In genomic region chr11:113683627-113683956, GRCm38 (mm10) we compare ENCODE assay signal across 8 mouse cellular contexts. TPM values are rescaled to one million over a fixed set of nuclear protein-coding genes. Genes with fewer than 3 reads are reported as not detected.
DNase-seq lines count a peak whose midpoint lies in the region; ATAC-seq and TF ChIP-seq lines count a peak whose summit lies in the region.

No protein-coding gene starts in this region.

- TF ChIP-seq CTCF in kidney, postnatal 0 days (IDR thresholded peaks at IDR 0.05; ENCODE audit: low read depth): no peak

- no peak for DNase-seq in kidney, postnatal 0 days (ENCODE audit: low spot score)
- no peak for DNase-seq in kidney, postnatal 4 days
- DNase-seq in embryonic facial prominence, embryonic 10.5 days (ENCODE audit: low spot score): no peak
- DNase-seq in intestine, embryonic 14.5 days (ENCODE audit: low spot score): no peak
- no peak for DNase-seq in cerebellum, adult 9-11 months
- DNase-seq in left cerebral cortex, postnatal 25 days (ENCODE audit: low spot score in 2 of 2): no peak
- DNase-seq in MN1 (ENCODE audit: low spot score): no peak

- H3K4me2 ChIP-seq in kidney, postnatal 0 days (ENCODE audit: low read length): peak overlapping the region; percentile 74
- peak overlapping the region; percentile 75 for H3K4me2 ChIP-seq in intestine, embryonic 14.5 days (ENCODE audit: low read length)

- intact Hi-C loops in left cerebral cortex, postnatal 25 days (cut with DNase I): loop anchor here (2.0 kb wide), 1 partner anchor 35 kb away; the partner anchor contains the start of gene Cog1

- under 1% methylated on average over 31 of the region's 38 CpGs for WGBS in kidney, postnatal 0 days
- WGBS in embryonic facial prominence, embryonic 10.5 days: 0% methylated on average over 38 of the region's 38 CpGs
- 0% methylated on average over 17 of the region's 38 CpGs for WGBS in intestine, embryonic 14.5 days

- no peaks in the 10 kb centered on the region for H3K27me3 ChIP-seq in kidney, postnatal 0 days (ENCODE audit: insufficient read depth, low read length)
- H3K27me3 ChIP-seq in embryonic facial prominence, embryonic 10.5 days (replicated peaks; ENCODE audit: low read depth, poor library complexity, severe bottlenecking): no peaks in the 10 kb centered on the region
- H3K27me3 ChIP-seq in intestine, embryonic 14.5 days (replicated peaks; ENCODE audit: control insufficient read depth, insufficient read depth, low read length): no peaks in the 10 kb centered on the region

- H3K9ac ChIP-seq in kidney, postnatal 0 days (ENCODE audit: low read depth, low read length): peak overlapping the region; percentile 87
- peak overlapping the region; percentile 85 for H3K9ac ChIP-seq in intestine, embryonic 14.5 days (ENCODE audit: low read length)

- peaks cover 9% of the 10 kb centered on the region; the same call in 1 of the 2 replicates for H3K4me1 ChIP-seq in kidney, postnatal 0 days (replicated peaks; ENCODE audit: insufficient read depth, low read length)
- H3K4me1 ChIP-seq in embryonic facial prominence, embryonic 10.5 days: peaks cover 42% of the 10 kb centered on the region
- H3K4me1 ChIP-seq in intestine, embryonic 14.5 days (replicated peaks; ENCODE audit: control insufficient read depth, insufficient read depth, low read length): peaks cover 27% of the 10 kb centered on the region

- peak overlapping the region; percentile 95 for H3K27ac ChIP-seq in kidney, postnatal 0 days
- H3K27ac ChIP-seq in embryonic facial prominence, embryonic 10.5 days (replicated peaks): peak overlapping the region; percentile 93
- peak overlapping the region; percentile 94 for H3K27ac ChIP-seq in intestine, embryonic 14.5 days (ENCODE audit: low read depth)

- peaks cover 6% of the 10 kb centered on the region for H3K36me3 ChIP-seq in kidney, postnatal 0 days (ENCODE audit: insufficient read depth, low read length)
- H3K36me3 ChIP-seq in embryonic facial prominence, embryonic 10.5 days (replicated peaks): peaks cover 12% of the 10 kb centered on the region
- H3K36me3 ChIP-seq in intestine, embryonic 14.5 days (ENCODE audit: control insufficient read depth, insufficient read depth, low read length): peaks cover 11% of the 10 kb centered on the region

- peak overlapping the region; percentile 76 for H3K4me3 ChIP-seq in kidney, postnatal 0 days (replicated peaks; ENCODE audit: low read depth, low read length)
- peak overlapping the region; percentile 86 for H3K4me3 ChIP-seq in embryonic facial prominence, embryonic 10.5 days
- H3K4me3 ChIP-seq in intestine, embryonic 14.5 days (ENCODE audit: low read depth, low read length): peak overlapping the region; percentile 93

- no peaks in the 10 kb centered on the region for H3K9me3 ChIP-seq in kidney, postnatal 0 days (replicated peaks; ENCODE audit: low read length)
- H3K9me3 ChIP-seq in embryonic facial prominence, embryonic 10.5 days: no peaks in the 10 kb centered on the region
- H3K9me3 ChIP-seq in intestine, embryonic 14.5 days (ENCODE audit: control insufficient read depth, low read length): no peaks in the 10 kb centered on the region

- peak; percentile 78 for ATAC-seq in kidney, postnatal 0 days (replicated peaks; ENCODE audit: low FRiP score, low read depth)
- ATAC-seq in intestine, embryonic 14.5 days (replicated peaks; ENCODE audit: low FRiP score, low TSS enrichment, low read depth): peak; percentile 64
- ATAC-seq in monocyte, adult 5-6 weeks (replicated peaks; ENCODE audit: insufficient number of reproducible peaks, low FRiP score, low TSS enrichment, poor library complexity, severe bottlenecking): 0 out of 2 replicates have a peak, but pooled peaks have one; percentile 9

RNA-seq across cellular contexts. Expression of gene Fam104a, which starts 0.4 kb away (rescaled TPM):
- 49.7 and 49.9 TPM in 2 replicates for polyA plus RNA-seq in kidney, postnatal 0 days (2015; fragmentation: Nextera tagmentation; extraction: Ambion mirVana)
- 53.4 and 57.6 TPM in 2 replicates for polyA plus RNA-seq in embryonic facial prominence, embryonic 10.5 days (2016; fragmentation: Nextera tagmentation; extraction: Ambion mirVana)
- polyA plus RNA-seq in intestine, embryonic 14.5 days (2014; fragmentation: Nextera tagmentation; extraction: Ambion mirVana): 49.6 and 52.3 TPM in 2 replicates
- 17.2 to 28.1 TPM (median 27.7 TPM) in 3 replicates for total RNA-seq in monocyte, adult 5-6 weeks (2017)
- 10 to 100 TPM; 27.9 to 28.2 TPM for total RNA-seq in left cerebral cortex, postnatal 25 days (2021)

RNA-seq across cellular contexts. Expression of gene D11Wsu47e, which starts 0.6 kb away (rescaled TPM):
- polyA plus RNA-seq in kidney, postnatal 0 days (2015; fragmentation: Nextera tagmentation; extraction: Ambion mirVana): 17.2 and 18.8 TPM in 2 replicates
- polyA plus RNA-seq in embryonic facial prominence, embryonic 10.5 days (2016; fragmentation: Nextera tagmentation; extraction: Ambion mirVana): 26.4 and 28.0 TPM in 2 replicates
- 22.9 and 23.9 TPM in 2 replicates for polyA plus RNA-seq in intestine, embryonic 14.5 days (2014; fragmentation: Nextera tagmentation; extraction: Ambion mirVana)
- 5.9 to 15.9 TPM (median 13.4 TPM) in 3 replicates for total RNA-seq in monocyte, adult 5-6 weeks (2017)
- total RNA-seq in left cerebral cortex, postnatal 25 days (2021): 10 to 100 TPM; 12.6 to 13.5 TPM

RNA-seq across cellular contexts. Expression of gene Cpsf4l, which starts 26.2 kb away (rescaled TPM):
- 3.9 TPM in 2 replicates for polyA plus RNA-seq in kidney, postnatal 0 days (2015; fragmentation: Nextera tagmentation; extraction: Ambion mirVana)
- polyA plus RNA-seq in embryonic facial prominence, embryonic 10.5 days (2016; fragmentation: Nextera tagmentation; extraction: Ambion mirVana): 0.34 and 0.69 TPM in 2 replicates
- polyA plus RNA-seq in intestine, embryonic 14.5 days (2014; fragmentation: Nextera tagmentation; extraction: Ambion mirVana): 0.18 and 0.34 TPM in 2 replicates
- not detected in 3 replicates for total RNA-seq in monocyte, adult 5-6 weeks (2017)
- total RNA-seq in left cerebral cortex, postnatal 25 days (2021): under 1 TPM in 1 of 2 experiments, not detected in 1; 0.44 TPM

RNA-seq across cellular contexts. Expression of gene Slc39a11, which starts 33.7 kb away (rescaled TPM):
- 22.8 and 23.3 TPM in 2 replicates for polyA plus RNA-seq in kidney, postnatal 0 days (2015; fragmentation: Nextera tagmentation; extraction: Ambion mirVana)
- 17.0 and 17.2 TPM in 2 replicates for polyA plus RNA-seq in embryonic facial prominence, embryonic 10.5 days (2016; fragmentation: Nextera tagmentation; extraction: Ambion mirVana)
- polyA plus RNA-seq in intestine, embryonic 14.5 days (2014; fragmentation: Nextera tagmentation; extraction: Ambion mirVana): 24.0 and 24.4 TPM in 2 replicates
- 7.1 to 9.8 TPM (median 8.9 TPM) in 3 replicates for total RNA-seq in monocyte, adult 5-6 weeks (2017)
- 10 to 100 TPM; 11.4 to 13.9 TPM for total RNA-seq in left cerebral cortex, postnatal 25 days (2021)

RNA-seq across cellular contexts. Expression of gene Cog1, which starts 34.6 kb away (rescaled TPM):
- polyA plus RNA-seq in kidney, postnatal 0 days (2015; fragmentation: Nextera tagmentation; extraction: Ambion mirVana): 21.0 and 21.6 TPM in 2 replicates
- polyA plus RNA-seq in embryonic facial prominence, embryonic 10.5 days (2016; fragmentation: Nextera tagmentation; extraction: Ambion mirVana): 27.4 and 28.1 TPM in 2 replicates
- polyA plus RNA-seq in intestine, embryonic 14.5 days (2014; fragmentation: Nextera tagmentation; extraction: Ambion mirVana): 25.2 and 25.7 TPM in 2 replicates
- 15.0 to 35.6 TPM (median 20.2 TPM) in 3 replicates for total RNA-seq in monocyte, adult 5-6 weeks (2017)
- 10 to 100 TPM; 43.7 to 44.0 TPM for total RNA-seq in left cerebral cortex, postnatal 25 days (2021)

Comparison
In these comparisons a context has a peak if more than half of its experiments do, and no peak if none do; other contexts are left out.
1. ATAC-seq: peak in every context shown above with its lines; median percentile 78 in kidney, postnatal 0 days; 64 in intestine, embryonic 14.5 days; 9 in monocyte, adult 5-6 weeks.